16 mouse cellular contexts compared by ENCODE assay signal in genomic region chr11:115222077-115222476, GRCm38 (mm10). TPM values are rescaled to one million over a fixed set of nuclear protein-coding genes. Genes with fewer than 3 reads are reported as not detected.
DNase-seq lines count a peak whose midpoint lies in the region; ATAC-seq and TF ChIP-seq lines count a peak whose summit lies in the region.
"Had no signal": no experiment of that assay in that cellular context is flagged by ENCODE, and none has a peak within 500 bp of the region (broad histone marks: within the 10 kb centered on the region; RNA-seq: fewer than 3 reads in every experiment).

No protein-coding gene starts in this region.

- peak in 1 of 2 experiments; percentile 23 for DNase-seq in heart, adult 2 months
- DNase-seq in heart, adult 11 months, result no peak
- DNase-seq in left cerebral cortex, postnatal 4 days, result peak; percentile 88
- DNase-seq in left cerebral cortex, adult 8-10 months (ENCODE audit: low spot score in 2 of 2), result no peak
- DNase-seq in brain, embryonic 14.5 days (ENCODE audit: low read depth), result peak; percentile 83
- no peak for DNase-seq in ovary, adult 18-20 months (ENCODE audit: low spot score)
- DNase-seq: adrenal gland, adult 8-10 months; thymus, adult 2 months had no signal

- TF ChIP-seq EP300 in heart, adult 2 months (IDR thresholded peaks at IDR 0.05; ENCODE audit: insufficient read depth, low read depth, low read length), result no peak

- H3K4me1 ChIP-seq in heart, adult 2 months (ENCODE audit: control insufficient read depth, insufficient read depth, low read length), result peaks cover 12% of the 10 kb centered on the region
- peaks cover 35% of the 10 kb centered on the region for H3K4me1 ChIP-seq in lung, embryonic 16.5 days (replicated peaks; ENCODE audit: control insufficient read depth, insufficient read depth, low read length)

- no peaks in the 10 kb centered on the region for H3K79me2 ChIP-seq in heart, adult 2 months (replicated peaks; ENCODE audit: control insufficient read depth, insufficient read depth, low read length)

- TF ChIP-seq POLR2A in heart, adult 2 months (IDR thresholded peaks at IDR 0.05; ENCODE audit: insufficient read depth, low read depth, low read length), result no peak
- TF ChIP-seq POLR2A in brain, embryonic 14.5 days (IDR thresholded peaks at IDR 0.05; ENCODE audit: borderline replicate concordance, extremely low read depth, insufficient read depth, insufficient read length, poor library complexity, severe bottlenecking), result no peak

- no peak overlapping the region for H3K27ac ChIP-seq in heart, adult 2 months
- no peak overlapping the region for H3K27ac ChIP-seq in lung, embryonic 16.5 days (ENCODE audit: low read length)
- H3K27ac ChIP-seq: kidney, embryonic 15.5 days; limb, embryonic 15.5 days had no signal

- 47% methylated on average over 12 of the region's 12 CpGs for WGBS in heart, adult 2 months
- 10% methylated on average over 12 of the region's 12 CpGs for WGBS in lung, embryonic 16.5 days

- no peaks in the 10 kb centered on the region for H3K9me3 ChIP-seq in lung, embryonic 16.5 days (ENCODE audit: control insufficient read depth, low read length)
- H3K9me3 ChIP-seq: hindbrain, embryonic 10.5 days; kidney, embryonic 15.5 days; limb, embryonic 15.5 days had no signal

- intact Hi-C loops in heart, adult 2 months (cut with DNase I), result no loop called here
- intact Hi-C loops in left cerebral cortex, postnatal 4 days (cut with DNase I), result no loop called here

- H3K4me2 ChIP-seq in lung, embryonic 16.5 days (ENCODE audit: low read depth, low read length), result peak overlapping the region; percentile 32
- H3K4me2 ChIP-seq: kidney, embryonic 15.5 days; limb, embryonic 15.5 days had no signal

- no peaks in the 10 kb centered on the region for H3K36me3 ChIP-seq in heart, adult 2 months (ENCODE audit: control insufficient read depth, insufficient read depth, low read length)
- no peaks in the 10 kb centered on the region for H3K36me3 ChIP-seq in lung, embryonic 16.5 days (ENCODE audit: control insufficient read depth, insufficient read depth, low read length)
- H3K36me3 ChIP-seq: hindbrain, embryonic 10.5 days; kidney, embryonic 15.5 days had no signal

- ATAC-seq in lung, embryonic 16.5 days (ENCODE audit: low read depth), result peak; percentile 73
- ATAC-seq: CD4-positive, CD25-positive, alpha-beta regulatory T cell, adult 4 months; Patski had no signal

- no peak for TF ChIP-seq CTCF in heart, adult 2 months (IDR thresholded peaks at IDR 0.05)
- TF ChIP-seq CTCF in brain, embryonic 14.5 days (IDR thresholded peaks at IDR 0.05; ENCODE audit: borderline replicate concordance, extremely low read depth, insufficient read depth, insufficient read length), result no peak

- 0 out of 2 replicates have a peak overlapping the region, but pooled peaks have one; percentile 15 for H3K9ac ChIP-seq in heart, adult 2 months (ENCODE audit: low read depth, low read length)
- no peak overlapping the region for H3K9ac ChIP-seq in lung, embryonic 16.5 days (ENCODE audit: low read length)
- H3K9ac ChIP-seq: kidney, embryonic 15.5 days; limb, embryonic 15.5 days had no signal

- H3K4me3 ChIP-seq in heart, adult 2 months, result no peak overlapping the region
- H3K4me3 ChIP-seq in lung, embryonic 16.5 days (ENCODE audit: low read length), result no peak overlapping the region
- H3K4me3 ChIP-seq: erythroblast, embryonic 14.5 days; hindbrain, embryonic 10.5 days; kidney, embryonic 15.5 days; limb, embryonic 15.5 days had no signal

- H3K27me3 ChIP-seq in heart, adult 2 months (ENCODE audit: control insufficient read depth, insufficient read depth, low read length), result no peaks in the 10 kb centered on the region
- H3K27me3 ChIP-seq in lung, embryonic 16.5 days (ENCODE audit: control insufficient read depth, insufficient read depth, low read depth, low read length), result no peaks in the 10 kb centered on the region
- H3K27me3 ChIP-seq: Patski had no signal

RNA-seq across cellular contexts. Expression of gene Nat9, which starts 34.4 kb away (rescaled TPM):
- total RNA-seq in heart, adult 2 months (2021), result 10 to 100 TPM; 18.5 to 23.6 TPM
- 20.2 and 31.5 TPM in 2 replicates for polyA plus RNA-seq in heart, adult 2 months (2012; rRNA removed)
- 10 to 100 TPM; 12.5 to 15.6 TPM for total RNA-seq in left cerebral cortex, postnatal 4 days (2021)
- 10 to 100 TPM; 27.0 to 33.4 (median 29.6) TPM for total RNA-seq in left cerebral cortex, adult 8-10 months (2022)
- polyA plus RNA-seq in brain, embryonic 14.5 days (2012; rRNA removed), result 16.0 and 16.9 TPM in 2 replicates
- 26.0 and 29.8 TPM in 2 replicates for polyA plus RNA-seq in lung, embryonic 16.5 days (2015; fragmentation: Nextera tagmentation; extraction: Ambion mirVana)

RNA-seq across cellular contexts. Expression of gene Tmem104, which starts 34.8 kb away (rescaled TPM):
- total RNA-seq in heart, adult 2 months (2021), result 10 to 100 TPM in 1 of 2 experiments, 1 to 10 TPM in 1; 8.8 to 11.6 TPM
- 8.6 and 9.9 TPM in 2 replicates for polyA plus RNA-seq in heart, adult 2 months (2012; rRNA removed)
- 10 to 100 TPM; 18.1 to 18.2 TPM for total RNA-seq in left cerebral cortex, postnatal 4 days (2021)
- total RNA-seq in left cerebral cortex, adult 8-10 months (2022), result 10 to 100 TPM; 14.0 to 24.5 (median 16.9) TPM
- polyA plus RNA-seq in brain, embryonic 14.5 days (2012; rRNA removed), result 7.1 and 10.7 TPM in 2 replicates
- 8.6 and 9.1 TPM in 2 replicates for polyA plus RNA-seq in lung, embryonic 16.5 days (2015; fragmentation: Nextera tagmentation; extraction: Ambion mirVana)

RNA-seq across cellular contexts. Expression of gene Grin2c, which starts 45.0 kb away (rescaled TPM):
- total RNA-seq in heart, adult 2 months (2021), result under 1 TPM; 0.25 to 0.26 TPM
- 1.6 and 2.0 TPM in 2 replicates for polyA plus RNA-seq in heart, adult 2 months (2012; rRNA removed)
- 1 to 10 TPM; 1.4 to 2.0 TPM for total RNA-seq in left cerebral cortex, postnatal 4 days (2021)
- total RNA-seq in left cerebral cortex, adult 8-10 months (2022), result 10 to 100 TPM; 32.4 to 37.5 (median 36.3) TPM
- polyA plus RNA-seq in brain, embryonic 14.5 days (2012; rRNA removed), result 0.89 and 1.2 TPM in 2 replicates
- polyA plus RNA-seq in lung, embryonic 16.5 days (2015; fragmentation: Nextera tagmentation; extraction: Ambion mirVana), result 0.06 TPM in 1 of 2 replicates, not detected in the other
- total RNA-seq: megakaryocyte-erythroid progenitor cell, adult 5-6 weeks had no signal
- polyA plus RNA-seq: CD4-positive, CD25-positive, alpha-beta regulatory T cell, adult 4 months; kidney, embryonic 15.5 days; Patski had no signal

RNA-seq across cellular contexts. Expression of gene Fdxr, which starts 54.8 kb away (rescaled TPM):
- 1 to 10 TPM; 7.1 to 8.8 TPM for total RNA-seq in heart, adult 2 months (2021)
- 8.4 and 8.7 TPM in 2 replicates for polyA plus RNA-seq in heart, adult 2 months (2012; rRNA removed)
- total RNA-seq in left cerebral cortex, postnatal 4 days (2021), result 10 to 100 TPM; 24.4 to 25.8 TPM
- 10 to 100 TPM; 15.1 to 20.1 (median 17.5) TPM for total RNA-seq in left cerebral cortex, adult 8-10 months (2022)
- 26.1 and 32.4 TPM in 2 replicates for polyA plus RNA-seq in brain, embryonic 14.5 days (2012; rRNA removed)
- polyA plus RNA-seq in lung, embryonic 16.5 days (2015; fragmentation: Nextera tagmentation; extraction: Ambion mirVana), result 14.1 and 14.2 TPM in 2 replicates

RNA-seq across cellular contexts. Expression of gene Slc9a3r1, which starts 58.9 kb away (rescaled TPM):
- 10 to 100 TPM in 1 of 2 experiments, 1 to 10 TPM in 1; 8.1 to 10.1 TPM for total RNA-seq in heart, adult 2 months (2021)
- polyA plus RNA-seq in heart, adult 2 months (2012; rRNA removed), result 8.9 and 9.7 TPM in 2 replicates
- 10 to 100 TPM; 38.7 to 41.3 TPM for total RNA-seq in left cerebral cortex, postnatal 4 days (2021)
- total RNA-seq in left cerebral cortex, adult 8-10 months (2022), result 10 to 100 TPM; 63.4 to 73.8 (median 67.8) TPM
- polyA plus RNA-seq in brain, embryonic 14.5 days (2012; rRNA removed), result 31.6 and 40.5 TPM in 2 replicates
- 63.2 and 68.7 TPM in 2 replicates for polyA plus RNA-seq in lung, embryonic 16.5 days (2015; fragmentation: Nextera tagmentation; extraction: Ambion mirVana)

Comparison
In these comparisons a context has a peak if more than half of its experiments do, and no peak if none do; other contexts are left out.
1. DNase-seq: peak in left cerebral cortex, postnatal 4 days (single experiment) and brain, embryonic 14.5 days (single experiment); none in heart, adult 11 months (single experiment), left cerebral cortex, adult 8-10 months (0 of 2) and ovary, adult 18-20 months (single experiment).
2. RNA of gene Grin2c, which starts 45.0 kb away (total RNA-seq): 32.4 to 37.5 TPM in left cerebral cortex, adult 8-10 months; 1.4 to 2.0 TPM in left cerebral cortex, postnatal 4 days and 0.25 to 0.26 TPM in heart, adult 2 months; every median in the first group is over 10 times any median in the second.